Mouse (Mus musculus) forebrain, embryonic 14.5 days (tissue): ENCODE measurements around the gene Klhl15. TPM values are rescaled to one million over a fixed set of nuclear protein-coding genes. Genes with fewer than 3 reads are reported as not detected.

Experiments
- ATAC-seq: fragments of 200-750 bp; cut with Nextera tagmentation; 2 replicates; pipeline ENCODE4 v1.8.0; 2017; ENCODE audit warnings: mild to moderate bottlenecking, moderate library complexity
- DNase-seq: peaks from one replicate; pipeline ENCODE4 v3.0.0-alpha.2; 2015; ENCODE audit warnings: low spot score
- H3K27ac ChIP-seq: fragments of 300-500 bp; sonication (generic); 2 replicates; pipeline ENCODE4 v1.5.1; 2014; ENCODE audit warnings: low read depth, mild to moderate bottlenecking, control low read depth, low read length, moderate library complexity
- H3K27me3 ChIP-seq: fragments of 300-500 bp; sonication (generic); replicated peaks from 2 replicates; pipeline ENCODE4 v1.6.1; 2014; ENCODE audit warnings: low read length, control low read depth, mixed read lengths; ENCODE audit not compliant: control insufficient read depth, insufficient read depth
- H3K36me3 ChIP-seq: fragments of 300-500 bp; sonication (generic); 2 replicates; pipeline ENCODE4 v1.6.1; 2014; ENCODE audit warnings: low read length, control low read depth; ENCODE audit not compliant: control insufficient read depth, insufficient read depth
- H3K4me1 ChIP-seq: fragments of 300-500 bp; sonication (generic); 2 replicates; pipeline ENCODE4 v1.6.1; 2014; ENCODE audit warnings: antibody characterized with exemption, low read length, control low read depth; ENCODE audit not compliant: control insufficient read depth, insufficient read depth
- H3K4me2 ChIP-seq: fragments of 300-500 bp; sonication (generic); 2 replicates; pipeline ENCODE4 v1.6.1; 2014; ENCODE audit warnings: mild to moderate bottlenecking, control low read depth, low read length
- H3K4me3 ChIP-seq: fragments of 300-500 bp; sonication (generic); 2 replicates; pipeline ENCODE4 v1.5.1; 2014; ENCODE audit warnings: low read depth, low read length, control low read depth
- H3K9ac ChIP-seq: fragments of 300-500 bp; sonication (generic); 2 replicates; pipeline ENCODE4 v1.6.1; 2014; ENCODE audit warnings: mild to moderate bottlenecking, low read length, control low read depth, moderate library complexity
- H3K9me3 ChIP-seq: fragments of 300-500 bp; sonication (generic); replicated peaks from 2 replicates; pipeline ENCODE4 v1.6.1; 2016; ENCODE audit warnings: low read length, control low read depth, mixed read lengths; ENCODE audit not compliant: control insufficient read depth
- WGBS: fragments of 180-500 bp; shearing (Covaris S2); extraction: QIAGEN DNeasy Blood & Tissue Kit; methylation state at CpG from one replicate; pipeline ENCODE4 v1.1.7; 2014; 5-methylcytosine and 5-hydroxymethylcytosine counted together
- microRNA-seq: library from miRNA; unstranded; fragments of <30 nt; microRNA quantifications from one replicate; pipeline ENCODE4, GENCODE M21; 2016
- polyA plus RNA-seq: library from polyadenylated mRNA; unstranded; fragments of >200 nt; fragmentation: Nextera tagmentation; extraction: Ambion mirVana; gene quantifications from 2 replicates; pipeline ENCODE4 v1.2.1, GENCODE M21; 2014

Klhl15 gene
- polyA plus RNA-seq, 1 experiment from 2014 or later, result 8.9 TPM

GRCm38 (mm10) chrX:94233936-94234531 lies 365 bp upstream of the Klhl15 start:
- Histone ChIP-seq H3K4me3 (peak overlapping the region; percentile 54), H3K36me3 (no peaks in the 10 kb centered on the region), H3K9me3 (no peaks in the 10 kb centered on the region), H3K4me1 (no peaks in the 10 kb centered on the region), H3K27me3 (peaks cover 18% of the 10 kb centered on the region), H3K9ac (peak overlapping the region; percentile 70), H3K4me2 (peak overlapping the region; percentile 51), H3K27ac (peak overlapping the region; percentile 83)
- 28% methylated on average over 25 of the region's 25 CpGs for WGBS
- no peak for ATAC-seq
- DNase-seq, result no peak

GRCm38 (mm10) chrX:94235190-94235555 lies 774 bp downstream of the Klhl15 start:
- H3K4me1 ChIP-seq, result no peaks in the 10 kb centered on the region
- peak overlapping the region; percentile 70 for H3K9ac ChIP-seq
- DNase-seq (no peak), ATAC-seq (no peak; the same call in none of the 2 replicates)
- peaks cover 19% of the 10 kb centered on the region for H3K27me3 ChIP-seq
- peak overlapping the region; percentile 51 for H3K4me2 ChIP-seq
- H3K27ac ChIP-seq, result peak overlapping the region; percentile 27; the same call in 1 of the 2 replicates
- peak overlapping the region; percentile 54 for H3K4me3 ChIP-seq
- WGBS, result 10% methylated on average over 35 of the region's 35 CpGs
- H3K9me3 ChIP-seq, result no peaks in the 10 kb centered on the region
- H3K36me3 ChIP-seq, result no peaks in the 10 kb centered on the region

GRCm38 (mm10) chrX:94235601-94236000 lies 1.2 kb downstream of the Klhl15 start:
- no peak for ATAC-seq
- Histone ChIP-seq H3K4me3 (peak overlapping the region; percentile 54), H3K27ac (no peak overlapping the region), H3K4me2 (peak overlapping the region; percentile 51), H3K36me3 (no peaks in the 10 kb centered on the region), H3K27me3 (peaks cover 20% of the 10 kb centered on the region), H3K4me1 (no peaks in the 10 kb centered on the region), H3K9me3 (no peaks in the 10 kb centered on the region), H3K9ac (peak overlapping the region; percentile 70)
- 26% methylated on average over 12 of the region's 12 CpGs for WGBS
- DNase-seq, result peak; percentile 10

GRCm38 (mm10) chrX:94288923-94289322 lies 54.5 kb downstream of the Klhl15 start:
- WGBS, result 17% methylated on average over 2 of the region's 2 CpGs

GRCm38 (mm10) chrX:94302928-94303327 lies 68.5 kb downstream of the Klhl15 start:
- 60% methylated on average over 2 of the region's 2 CpGs for WGBS

More at GRCm38 (mm10) chrX:94288923-94289322, 54.5 kb downstream of the Klhl15 start:
- Histone ChIP-seq H3K27me3 (0 out of 2 replicates have a peak, but pooled peaks cover 6% of the 10 kb centered on the region), H3K4me1 (no peaks in the 10 kb centered on the region), H3K9ac (no peak overlapping the region), H3K4me3 (no peak overlapping the region), H3K4me2 (no peak overlapping the region), H3K9me3 (no peaks in the 10 kb centered on the region), H3K36me3 (no peaks in the 10 kb centered on the region), H3K27ac (no peak overlapping the region)
- ATAC-seq (peak; percentile 66; the same call in 1 of the 2 replicates), DNase-seq (peak; percentile 46)

GRCm38 (mm10) chrX:94321036-94321902 lies 86.9 kb downstream of the Klhl15 start:
- 61% methylated on average over 11 of the region's 11 CpGs for WGBS
- H3K4me3 ChIP-seq, result no peak overlapping the region
- H3K27ac ChIP-seq, result no peak overlapping the region
- no peak overlapping the region for H3K4me2 ChIP-seq
- no peaks in the 10 kb centered on the region for H3K9me3 ChIP-seq
- no peak overlapping the region for H3K9ac ChIP-seq
- ATAC-seq (peak; percentile 40; the same call in 1 of the 2 replicates), DNase-seq (peak; percentile 54)
- no peaks in the 10 kb centered on the region for H3K27me3 ChIP-seq
- no peaks in the 10 kb centered on the region for H3K36me3 ChIP-seq
- no peaks in the 10 kb centered on the region for H3K4me1 ChIP-seq

More at GRCm38 (mm10) chrX:94302928-94303327, 68.5 kb downstream of the Klhl15 start:
- Histone ChIP-seq H3K9ac (no peak overlapping the region), H3K36me3 (no peaks in the 10 kb centered on the region), H3K4me3 (no peak overlapping the region), H3K27ac (no peak overlapping the region), H3K9me3 (no peaks in the 10 kb centered on the region), H3K4me2 (no peak overlapping the region), H3K4me1 (no peaks in the 10 kb centered on the region), H3K27me3 (peaks cover 9% of the 10 kb centered on the region; the same call in 1 of the 2 replicates)
- no peak for DNase-seq
- ATAC-seq, result no peak

Small RNA genes lying within 50 kb of the gene (microRNA-seq; reads per million reads assigned to microRNA genes)
- not detected for gene Mir7673

Other genes starting within 250 kb of the Klhl15 start
- gene Zfx, start 110.9 kb upstream of the Klhl15 start, polyA plus RNA-seq, result 26.0 and 38.8 TPM in 2 replicates
- gene Eif2s3x, start 21.7 kb upstream of the Klhl15 start, polyA plus RNA-seq, result 94.9 and 100 TPM in 2 replicates
- gene Fam90a1b, start 132.2 kb downstream of the Klhl15 start, polyA plus RNA-seq, result 0.11 and 0.13 TPM in 2 replicates
- gene Apoo, start 132.5 kb downstream of the Klhl15 start, polyA plus RNA-seq, result 120 and 147 TPM in 2 replicates